Mouse (Mus musculus): Measurements from ENCODE around the gene Apoh. TPM values are rescaled to one million over a fixed set of nuclear protein-coding genes. Genes with fewer than 3 reads are reported as not detected.

The Apoh gene
- not detected for total RNA-seq (2021)

- DNase-seq, result peak; percentile 46
- intact Hi-C loops (cut with DNase I), result loop anchor here (10.0 kb wide), 1 partner anchor 208 kb away; no protein-coding TSS in a partner anchor
Measured at GRCm38 (mm10) chr11:108342781-108343768, at the start of gene Apoh. TSS of gene Apoh (plus strand) at chr11:108343354.

GRCm38 (mm10) chr11:108293843-108294242 is 49.3 kb upstream of the Apoh start:
- intact Hi-C loops (cut with DNase I), result no loop called here
- no peak for DNase-seq

DNA sequence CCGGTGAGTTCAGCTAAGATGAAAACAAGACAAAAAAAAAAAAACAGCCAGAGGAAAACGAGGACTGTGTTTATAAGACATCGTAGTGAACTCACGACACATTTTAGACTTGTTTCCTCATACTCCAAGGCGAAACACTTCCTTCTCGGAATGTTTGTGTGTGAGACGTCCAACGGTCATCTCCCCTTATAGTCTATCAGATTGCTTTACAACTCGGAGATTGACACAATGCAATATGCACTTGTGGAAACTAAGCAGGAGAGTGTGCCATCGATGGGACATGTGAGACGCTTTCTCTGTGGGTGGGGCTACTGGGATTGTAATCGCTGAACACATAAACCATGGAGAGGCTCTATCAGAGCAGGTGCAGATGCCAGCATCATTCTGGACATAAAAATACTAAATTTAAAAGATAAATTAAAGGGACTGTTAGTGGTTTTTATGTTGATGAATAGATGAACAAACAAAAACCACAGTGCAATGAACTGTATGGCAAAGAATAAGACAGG is 48.8 kb upstream of the Apoh start:
- intact Hi-C loops (cut with DNase I), result no loop called here

DNA sequence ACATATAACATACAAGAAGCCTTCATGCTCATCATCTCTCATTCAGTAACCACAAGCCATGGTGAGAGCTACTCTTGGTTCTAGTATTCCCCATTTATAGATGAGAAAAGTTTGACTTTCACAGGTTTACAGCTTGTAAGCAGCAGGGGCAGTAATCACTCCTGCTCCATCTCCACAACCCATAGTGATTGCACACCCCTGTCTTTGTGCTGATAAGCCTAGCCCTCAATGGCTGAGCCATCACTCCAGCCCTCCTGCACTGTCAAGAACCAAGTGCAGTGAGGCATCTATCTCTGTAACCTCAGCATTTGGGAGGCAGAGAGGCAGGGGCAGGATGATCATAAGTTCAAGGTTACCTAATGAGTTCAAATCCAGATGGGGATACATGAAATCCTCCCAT is 47.8 kb upstream of the Apoh start:
- no peak for DNase-seq
- intact Hi-C loops (cut with DNase I), result no loop called here

More for the DNA sequence above, 48.8 kb upstream of the Apoh start:
- DNase-seq, result no peak

GRCm38 (mm10) chr11:108297956-108298355 is 45.2 kb upstream of the Apoh start:
- DNase-seq, result no peak
- intact Hi-C loops (cut with DNase I), result no loop called here

- DNase-seq, result no peak
- intact Hi-C loops (cut with DNase I), result no loop called here
Measured at GRCm38 (mm10) chr11:108299913-108300312, 43.2 kb upstream of the Apoh start.

DNA sequence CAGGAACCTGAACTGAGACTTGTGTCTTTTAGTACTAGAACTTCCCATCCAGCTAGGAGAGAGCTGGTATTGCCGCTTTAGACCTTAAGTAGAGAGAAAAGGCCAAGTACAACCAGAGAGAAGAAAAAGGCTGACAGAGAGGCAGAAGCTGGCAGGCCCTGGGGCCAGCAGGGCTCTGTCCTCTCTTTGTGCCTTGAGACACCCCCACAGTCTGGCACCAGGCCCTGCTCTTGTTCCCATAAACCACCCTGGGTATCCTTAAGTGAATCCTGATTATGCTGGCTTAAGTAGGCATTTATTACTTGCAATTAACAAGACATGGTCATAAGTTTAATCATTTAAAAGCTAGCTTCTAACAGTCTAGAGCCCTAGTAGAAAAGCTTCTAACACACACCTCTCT is 42.7 kb upstream of the Apoh start:
- peak; percentile 49 for DNase-seq
- intact Hi-C loops (cut with DNase I), result no loop called here

GRCm38 (mm10) chr11:108301036-108301435 is 42.1 kb upstream of the Apoh start:
- intact Hi-C loops (cut with DNase I), result no loop called here
- DNase-seq, result no peak

GRCm38 (mm10) chr11:108301796-108302490 is 41.2 kb upstream of the Apoh start:
- no peak for DNase-seq
- intact Hi-C loops (cut with DNase I), result no loop called here

GRCm38 (mm10) chr11:108303787-108304186 is 39.4 kb upstream of the Apoh start:
- intact Hi-C loops (cut with DNase I), result no loop called here
- no peak for DNase-seq

DNA sequence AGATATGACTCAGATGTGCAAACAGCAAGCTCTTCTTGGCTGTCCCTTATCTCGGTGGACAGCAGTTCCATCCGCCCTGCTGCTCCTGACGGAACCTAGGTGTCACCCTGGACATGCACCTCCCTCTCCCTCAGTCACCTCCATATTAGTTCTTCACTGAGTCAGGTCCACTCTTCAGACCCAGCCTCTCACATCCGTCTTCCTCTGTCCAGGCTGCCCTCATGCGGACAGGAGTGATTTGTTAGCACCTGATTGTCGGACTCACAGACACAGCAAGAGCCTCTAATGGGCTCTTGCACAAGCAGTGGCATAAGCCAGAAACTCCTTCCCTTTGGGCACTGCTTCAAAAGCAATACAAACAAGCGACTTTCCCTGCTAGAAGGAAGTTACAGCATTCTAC is 35.9 kb upstream of the Apoh start:
- DNase-seq, result no peak

GRCm38 (mm10) chr11:108308253-108308652 is 34.9 kb upstream of the Apoh start:
- intact Hi-C loops (cut with DNase I), result no loop called here
- no peak for DNase-seq

More for the DNA sequence above, 35.9 kb upstream of the Apoh start:
- intact Hi-C loops (cut with DNase I), result no loop called here

DNA sequence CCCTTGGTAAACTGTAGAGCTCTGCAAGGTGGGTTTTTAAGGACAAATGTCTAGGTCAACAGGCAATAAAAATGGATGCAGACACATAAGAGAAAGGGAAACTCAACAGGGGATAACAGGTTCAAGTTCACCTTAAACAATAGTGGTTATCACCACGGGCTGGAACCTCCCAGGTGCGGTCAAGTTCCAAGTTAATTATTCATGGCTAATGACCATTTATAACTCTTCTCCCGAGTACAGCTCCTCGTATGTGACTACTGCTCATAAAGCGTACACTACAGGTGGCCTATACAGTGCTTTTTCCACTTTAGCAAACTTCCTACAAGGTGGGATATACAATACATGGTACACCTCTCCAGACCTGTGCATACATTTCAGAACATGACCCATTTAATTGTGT is 33.4 kb upstream of the Apoh start:
- DNase-seq, result no peak
- intact Hi-C loops (cut with DNase I), result no loop called here

- no peak for DNase-seq
- intact Hi-C loops (cut with DNase I), result no loop called here
Measured at GRCm38 (mm10) chr11:108311912-108312311, 31.2 kb upstream of the Apoh start.

DNA sequence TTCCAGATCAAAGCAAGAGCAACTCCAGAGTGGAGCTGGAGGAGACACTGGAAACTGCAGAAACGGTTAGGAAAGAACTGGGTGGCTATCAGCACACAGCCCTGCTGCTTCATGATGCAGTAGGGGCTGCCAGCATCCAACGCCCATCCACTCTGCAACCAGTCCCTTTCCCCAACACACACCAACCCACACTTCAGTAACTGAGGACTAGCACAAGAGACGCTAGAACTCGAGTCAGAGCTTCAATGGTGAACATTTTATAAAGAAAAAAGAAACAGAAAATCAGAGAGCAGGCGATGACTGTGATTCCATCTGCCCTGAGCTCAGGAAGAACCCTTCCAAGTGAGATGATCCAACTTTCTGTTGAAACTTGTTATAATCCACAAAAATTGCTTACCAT is 30.6 kb upstream of the Apoh start:
- no peak for DNase-seq
- intact Hi-C loops (cut with DNase I), result no loop called here

- intact Hi-C loops (cut with DNase I), result no loop called here
- DNase-seq, result no peak
Measured at GRCm38 (mm10) chr11:108315736-108316135, 27.4 kb upstream of the Apoh start.

DNA sequence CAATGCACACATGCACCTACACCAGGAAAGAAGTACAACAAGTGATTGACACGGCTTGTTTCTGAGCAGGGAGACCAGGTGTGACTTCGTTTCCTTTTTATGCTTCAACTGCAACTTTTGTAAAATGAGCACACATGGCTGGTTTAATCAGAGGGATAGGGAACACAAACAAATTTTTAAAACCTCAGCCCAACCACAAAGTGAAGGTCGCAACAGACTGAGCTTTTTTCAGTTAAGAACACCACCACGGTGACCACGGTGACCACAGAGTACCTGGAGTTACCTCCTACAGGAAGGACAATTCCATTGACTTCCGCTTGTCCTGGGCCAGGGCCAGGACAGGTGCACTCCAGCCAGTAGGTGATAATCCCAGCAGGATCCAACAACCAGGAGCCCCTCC is 25.3 kb upstream of the Apoh start:
- no peak for DNase-seq
- intact Hi-C loops (cut with DNase I), result no loop called here

DNA sequence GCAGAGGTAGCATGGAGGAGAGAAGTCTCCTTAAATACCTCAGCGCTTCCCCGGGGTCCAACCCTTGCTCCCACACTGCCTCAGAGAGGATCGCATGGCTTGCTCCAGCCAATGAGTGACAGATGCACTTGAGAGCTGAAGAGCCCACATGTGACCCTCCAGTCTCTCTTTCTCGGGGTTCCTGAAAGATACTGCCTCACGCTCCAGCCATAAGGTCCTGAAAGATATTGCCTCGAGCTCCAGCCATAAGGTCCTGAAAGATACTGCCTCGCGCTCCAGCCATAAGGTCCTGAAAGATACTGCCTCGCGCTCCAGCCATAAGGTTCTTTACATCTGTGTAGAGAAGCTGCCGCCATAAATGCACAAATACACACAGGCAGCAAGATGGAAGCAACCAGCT is 24.0 kb upstream of the Apoh start:
- no peak for DNase-seq
- intact Hi-C loops (cut with DNase I), result no loop called here

DNA sequence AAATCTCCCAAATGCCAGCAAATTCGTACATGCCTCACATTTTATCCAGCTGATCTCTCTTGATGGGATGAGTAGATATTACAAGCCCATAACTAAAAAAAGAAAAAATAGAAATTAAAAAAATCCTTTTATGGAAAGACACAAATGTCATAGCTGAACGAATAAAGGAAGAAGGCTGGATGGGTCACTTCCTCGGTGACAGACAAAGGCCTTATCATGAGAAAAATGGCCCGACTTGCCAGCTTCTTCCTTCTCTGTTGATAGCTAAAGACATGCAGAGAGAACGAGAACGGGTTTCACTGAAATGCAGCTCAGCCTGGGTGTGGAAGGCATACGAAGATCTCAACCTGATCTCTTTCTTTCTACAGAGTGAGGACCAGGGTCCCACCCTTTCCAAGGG is 22.6 kb upstream of the Apoh start:
- intact Hi-C loops (cut with DNase I), result no loop called here
- no peak for DNase-seq

DNA sequence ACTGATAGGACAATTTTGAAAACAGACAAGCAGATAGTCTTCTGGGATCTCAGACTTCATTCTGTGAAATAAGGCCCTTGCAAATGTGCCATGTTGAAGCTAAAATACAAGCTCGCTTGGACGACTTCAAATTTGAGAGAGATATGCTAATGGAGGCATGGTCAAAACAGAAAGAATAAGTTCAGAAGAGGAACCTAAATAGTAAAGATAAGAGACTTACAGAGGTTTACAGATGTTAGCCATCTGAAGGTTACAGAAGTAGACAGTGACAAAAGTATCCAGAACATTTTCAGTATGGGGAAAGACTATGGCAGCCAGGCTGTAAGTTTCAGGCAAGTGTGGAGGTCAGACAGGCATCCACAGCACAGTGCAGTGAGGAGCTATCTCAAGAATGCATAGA is 21.0 kb upstream of the Apoh start:
- DNase-seq, result no peak
- intact Hi-C loops (cut with DNase I), result no loop called here

GRCm38 (mm10) chr11:108325943-108326342 is 17.2 kb upstream of the Apoh start:
- intact Hi-C loops (cut with DNase I), result no loop called here

GRCm38 (mm10) chr11:108330818-108331217 is 12.3 kb upstream of the Apoh start:
- intact Hi-C loops (cut with DNase I), result no loop called here
- DNase-seq, result no peak

More at GRCm38 (mm10) chr11:108325943-108326342, 17.2 kb upstream of the Apoh start:
- no peak for DNase-seq
